Mouse (Mus musculus) inflammation-experienced regulatory T-cells, adult 6 months (primary cell): Measurements from ENCODE around the gene Bcl11a. TPM values are rescaled to one million over a fixed set of nuclear protein-coding genes. Genes with fewer than 3 reads are reported as not detected.

Experiments used
- ATAC-seq: one replicate; pipeline ENCODE4 v1.8.0; 2017
- polyA plus RNA-seq, 3 experiments: library from polyadenylated mRNA; unstranded; fragments of 100-300 nt; shearing (Covaris generic); gene quantifications; one replicate each; pipeline ENCODE4 v1.2.1; 2017

Bcl11a gene
- polyA plus RNA-seq, 3 experiments from 2014 or later: 0.35 to 0.51 (median 0.44) TPM

DNA sequence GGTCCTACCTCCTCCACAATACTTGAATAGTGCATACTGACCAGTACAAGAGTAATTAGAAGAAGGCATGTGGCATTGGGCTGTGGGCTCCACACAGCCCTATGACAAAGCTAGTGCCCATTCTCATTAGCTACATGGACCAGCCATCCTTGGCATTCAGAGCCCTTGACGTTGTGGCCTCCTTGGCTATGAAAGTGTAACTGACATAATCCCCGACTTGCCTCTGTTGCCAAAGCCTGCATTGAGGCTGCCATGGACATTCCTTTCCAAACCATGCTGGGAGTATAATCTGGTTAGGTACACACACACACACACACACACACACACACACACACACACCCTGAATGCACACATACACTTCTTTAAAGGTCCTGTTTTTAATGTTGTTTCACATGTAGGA is 81.8 kb downstream of the Bcl11a start:
- ATAC-seq: no peak

DNA sequence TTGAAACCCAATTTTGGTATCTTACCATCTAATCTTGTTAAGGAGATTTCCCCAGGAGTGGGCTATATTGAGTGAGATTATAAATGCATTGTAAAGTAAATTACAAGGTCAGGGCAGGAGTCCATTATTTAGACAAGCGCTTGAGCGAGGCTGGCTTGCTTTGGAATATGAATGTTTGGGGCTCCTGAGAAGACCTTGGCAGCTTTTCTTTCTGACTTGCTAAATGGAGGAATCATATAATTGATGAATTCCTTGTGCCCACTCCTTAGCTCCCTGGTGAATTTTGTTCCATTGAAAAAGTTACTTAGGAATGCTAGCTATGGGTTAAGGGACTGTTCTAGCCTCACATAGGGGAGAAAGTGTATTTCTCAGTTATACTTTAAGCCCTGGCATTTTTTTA is 83.6 kb downstream of the Bcl11a start:
- no peak for ATAC-seq

DNA sequence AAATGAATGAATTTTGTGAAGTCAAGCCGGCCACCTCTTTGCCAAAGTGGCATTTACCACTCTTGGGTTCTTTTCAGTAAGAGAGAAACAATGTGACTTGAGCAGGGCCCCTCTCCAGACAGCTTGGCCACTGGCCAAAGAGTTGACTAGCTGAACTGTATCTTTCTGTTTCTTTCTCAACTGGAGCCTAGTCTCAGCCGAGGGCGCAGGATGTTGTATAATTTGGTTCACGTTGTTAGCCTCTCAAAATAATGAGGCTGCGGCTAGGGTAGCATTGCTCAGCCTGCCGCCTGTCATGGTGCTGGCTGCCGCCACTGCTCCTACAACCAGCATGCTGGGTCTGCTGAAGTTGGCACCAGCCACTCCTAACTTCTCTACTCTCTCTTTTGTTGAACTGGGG is 84.2 kb downstream of the Bcl11a start:
- no peak for ATAC-seq

DNA sequence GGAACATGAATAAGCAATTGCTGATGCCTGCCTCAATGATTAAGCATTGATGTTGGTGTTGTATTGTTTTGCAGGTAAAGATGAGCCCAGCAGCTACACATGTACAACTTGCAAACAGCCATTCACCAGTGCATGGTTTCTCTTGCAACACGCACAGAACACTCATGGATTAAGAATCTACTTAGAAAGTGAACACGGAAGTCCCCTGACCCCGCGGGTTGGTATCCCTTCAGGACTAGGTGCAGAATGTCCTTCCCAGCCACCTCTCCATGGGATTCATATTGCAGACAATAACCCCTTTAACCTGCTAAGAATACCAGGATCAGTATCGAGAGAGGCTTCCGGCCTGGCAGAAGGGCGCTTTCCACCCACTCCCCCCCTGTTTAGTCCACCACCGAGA is 85.2 kb downstream of the Bcl11a start:
- no peak for ATAC-seq

DNA sequence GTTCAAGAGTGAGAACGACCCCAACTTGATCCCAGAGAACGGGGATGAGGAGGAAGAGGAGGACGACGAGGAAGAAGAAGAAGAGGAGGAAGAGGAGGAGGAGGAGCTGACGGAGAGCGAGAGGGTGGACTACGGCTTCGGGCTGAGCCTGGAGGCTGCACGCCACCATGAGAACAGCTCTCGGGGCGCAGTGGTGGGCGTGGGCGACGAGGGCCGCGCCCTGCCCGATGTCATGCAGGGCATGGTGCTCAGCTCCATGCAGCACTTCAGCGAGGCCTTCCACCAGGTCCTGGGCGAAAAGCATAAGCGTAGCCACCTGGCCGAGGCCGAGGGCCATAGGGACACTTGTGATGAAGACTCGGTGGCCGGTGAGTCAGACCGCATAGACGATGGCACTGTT is 86.2 kb downstream of the Bcl11a start:
- no peak for ATAC-seq

DNA sequence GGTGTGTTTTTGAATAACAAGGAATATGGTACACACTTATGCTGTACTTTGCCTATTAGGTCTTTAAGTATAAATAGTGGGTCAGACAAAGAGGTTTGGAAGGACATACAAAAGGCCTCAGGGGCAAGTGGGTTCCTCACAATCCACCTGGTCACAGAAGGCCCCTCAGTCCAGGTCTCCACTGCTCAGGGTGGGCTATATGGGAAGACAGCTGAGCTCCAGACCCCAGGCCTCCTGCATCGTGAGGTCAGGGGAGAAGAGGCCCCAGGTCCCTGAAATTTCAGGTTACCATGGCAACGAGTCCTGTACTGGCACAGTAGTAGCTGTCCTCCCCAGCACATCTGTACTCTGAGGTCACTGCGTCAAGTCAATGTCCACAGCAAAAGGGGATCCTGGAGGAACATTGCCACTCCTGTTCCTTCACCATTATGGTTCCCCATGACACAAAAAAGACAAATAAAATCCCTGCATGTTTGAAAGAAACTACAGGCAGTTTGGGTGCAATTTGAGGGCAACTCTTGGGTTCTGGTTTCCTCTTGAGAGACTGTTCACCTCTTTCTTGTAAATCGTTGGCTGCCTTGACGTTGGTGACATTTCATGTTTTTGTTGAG is 93.9 kb downstream of the Bcl11a start:
- no peak for ATAC-seq

DNA sequence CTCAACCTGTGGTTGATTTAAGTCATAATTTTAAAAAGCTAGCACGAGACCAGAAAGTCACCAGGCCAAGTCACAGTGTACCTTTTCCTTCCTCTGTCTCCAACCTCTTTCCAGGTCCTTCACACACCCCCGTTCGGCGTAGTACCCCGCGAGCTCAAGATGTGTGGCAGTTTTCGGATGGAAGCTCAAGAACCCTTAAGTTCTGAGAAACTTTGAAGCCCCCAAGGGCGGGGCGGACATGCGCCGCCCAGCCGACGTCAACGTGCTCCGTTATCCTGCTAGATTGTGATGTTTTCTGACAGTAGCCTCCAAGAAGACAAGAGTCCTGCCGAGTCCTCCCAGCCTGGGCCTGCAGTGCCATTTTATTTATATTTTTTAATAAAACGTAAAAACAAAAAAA is 94.7 kb downstream of the Bcl11a start:
- no peak for ATAC-seq

DNA sequence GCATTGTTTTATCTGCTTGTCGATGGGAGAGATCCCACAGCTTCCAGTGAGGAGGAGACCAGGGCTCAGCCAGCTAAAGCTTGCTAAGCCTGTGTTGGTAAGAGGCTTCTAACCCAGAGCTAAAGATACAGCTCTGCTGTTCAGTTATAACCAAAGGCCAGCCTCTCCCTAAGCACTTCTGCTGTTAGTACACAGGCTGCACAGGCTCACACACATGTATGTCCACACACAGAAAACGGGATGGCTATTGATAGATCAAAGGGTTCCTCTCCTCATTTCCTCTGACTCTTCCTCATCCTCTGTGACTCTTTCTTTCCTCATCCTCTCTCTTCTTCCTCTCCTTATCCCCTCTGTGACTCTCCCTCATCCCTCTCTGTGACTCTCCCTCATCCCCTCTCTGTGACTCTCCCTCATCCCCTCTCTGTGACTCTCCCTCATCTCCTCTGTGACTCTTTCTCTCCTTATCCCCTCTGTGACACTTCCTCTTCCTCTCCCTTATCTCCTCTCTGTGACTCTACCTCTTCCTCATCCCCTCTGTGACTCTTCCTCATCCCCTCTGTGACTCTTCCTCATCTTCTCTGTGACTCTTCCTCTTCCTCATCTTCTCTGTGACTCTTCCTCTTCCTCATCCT is 96.4 kb downstream of the Bcl11a start:
- no peak for ATAC-seq

DNA sequence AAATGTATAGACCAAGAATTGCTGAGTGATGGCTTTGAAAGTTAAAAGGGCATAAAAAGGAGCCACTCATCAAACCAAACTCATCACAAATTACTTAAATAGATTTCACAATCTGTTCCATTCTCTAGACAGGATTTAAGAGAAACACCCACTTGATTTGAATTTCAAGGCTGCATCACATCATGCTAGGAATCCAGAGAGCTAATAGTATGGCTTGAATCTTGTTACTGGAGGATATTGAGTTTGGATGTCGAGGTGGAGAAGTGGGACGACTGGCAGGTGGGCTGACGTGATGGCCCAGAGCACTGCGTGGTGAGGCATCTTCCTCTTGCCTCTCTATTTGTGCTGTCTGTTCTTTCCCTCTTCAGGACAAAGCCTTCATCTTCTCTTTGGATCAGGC is 99.6 kb downstream of the Bcl11a start:
- no peak for ATAC-seq

DNA sequence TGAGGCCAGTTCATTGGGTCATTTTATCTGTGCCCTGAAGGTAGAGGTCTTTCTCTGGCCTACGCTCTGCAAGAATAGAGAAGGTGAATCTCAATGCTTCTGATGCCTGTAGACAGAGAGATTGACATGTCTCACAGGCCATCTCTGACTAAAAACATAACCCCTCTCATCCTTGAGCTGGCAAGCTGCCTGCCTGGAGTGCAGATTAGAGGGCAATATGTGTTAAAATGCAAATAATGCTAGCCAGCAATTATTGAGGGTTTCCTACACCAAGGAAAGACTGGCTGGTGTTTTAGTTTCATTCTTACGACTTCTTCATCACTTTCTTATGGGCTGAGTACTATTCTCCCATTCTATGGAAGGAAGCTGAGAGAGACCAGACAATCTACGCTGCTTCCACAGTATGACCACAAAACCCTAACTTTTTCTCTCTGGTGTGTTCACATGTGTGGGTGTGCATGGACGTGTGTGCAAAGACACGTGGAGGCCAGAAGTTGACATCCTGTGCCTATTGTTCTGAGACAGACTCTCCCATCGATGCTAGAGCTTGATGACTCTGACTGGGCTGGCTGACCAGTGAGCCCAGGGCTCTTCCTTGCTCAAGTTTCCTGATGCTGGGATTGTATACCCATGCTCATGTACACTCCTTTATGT is 101.1 kb downstream of the Bcl11a start:
- ATAC-seq: no peak

DNA sequence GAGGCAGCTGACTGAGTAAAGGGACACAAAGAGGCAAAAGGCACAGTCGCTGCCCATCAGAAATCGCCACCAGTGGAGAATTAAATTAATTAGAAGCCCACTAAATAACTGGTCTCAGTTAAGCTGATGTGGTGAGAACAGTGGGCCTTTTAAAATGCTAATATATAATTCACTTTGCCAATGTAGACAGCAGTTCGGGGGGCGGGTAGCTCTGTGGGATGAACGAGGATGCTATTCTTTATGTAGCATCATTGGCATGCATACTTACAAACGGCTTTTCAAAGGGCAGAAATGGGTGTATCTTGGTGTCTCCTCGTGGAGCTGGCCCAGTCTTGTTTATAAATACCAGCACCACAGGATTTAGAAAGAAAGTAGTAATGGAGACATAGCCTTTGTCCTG is 102.2 kb downstream of the Bcl11a start:
- no peak for ATAC-seq

DNA sequence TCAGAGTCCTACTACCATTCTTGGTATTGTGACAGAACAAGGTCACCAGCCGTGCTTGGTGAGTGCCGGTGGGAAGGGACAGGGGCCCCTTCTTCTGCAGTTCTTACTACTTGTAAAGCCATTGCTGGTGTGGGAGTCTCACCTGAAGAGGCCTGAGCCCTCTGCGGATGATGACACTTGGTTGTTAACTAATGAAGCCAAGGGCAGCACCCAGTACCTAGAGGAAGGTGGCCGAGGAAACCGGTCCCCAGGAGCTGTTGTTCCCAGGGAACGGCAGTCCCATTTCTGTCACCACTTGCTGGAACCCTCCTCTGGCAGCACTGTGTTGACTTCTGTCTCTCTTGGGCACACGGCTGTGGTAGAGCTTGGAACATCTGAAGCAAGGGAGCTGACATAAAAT is 105.6 kb downstream of the Bcl11a start:
- no peak for ATAC-seq

DNA sequence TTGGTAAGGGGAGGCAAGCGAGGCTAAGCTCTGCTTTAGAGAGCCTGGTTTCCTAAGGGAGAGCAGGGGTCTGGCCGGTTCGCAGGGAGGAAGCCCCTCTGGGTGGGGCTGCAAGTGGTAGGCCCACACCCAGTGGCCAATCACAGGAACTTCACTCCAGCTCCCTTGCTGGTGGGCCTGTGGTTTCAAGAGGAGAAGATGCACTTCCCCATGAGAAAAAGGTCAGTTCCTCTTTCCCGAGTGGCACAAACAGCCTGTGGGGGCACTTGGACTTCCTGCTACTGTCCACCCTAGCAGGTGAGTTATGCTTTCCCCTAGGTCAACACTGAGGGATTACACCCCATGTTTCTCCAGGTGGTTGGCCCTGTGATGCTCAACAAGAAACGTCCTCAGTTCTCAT is 107.1 kb downstream of the Bcl11a start:
- no peak for ATAC-seq

DNA sequence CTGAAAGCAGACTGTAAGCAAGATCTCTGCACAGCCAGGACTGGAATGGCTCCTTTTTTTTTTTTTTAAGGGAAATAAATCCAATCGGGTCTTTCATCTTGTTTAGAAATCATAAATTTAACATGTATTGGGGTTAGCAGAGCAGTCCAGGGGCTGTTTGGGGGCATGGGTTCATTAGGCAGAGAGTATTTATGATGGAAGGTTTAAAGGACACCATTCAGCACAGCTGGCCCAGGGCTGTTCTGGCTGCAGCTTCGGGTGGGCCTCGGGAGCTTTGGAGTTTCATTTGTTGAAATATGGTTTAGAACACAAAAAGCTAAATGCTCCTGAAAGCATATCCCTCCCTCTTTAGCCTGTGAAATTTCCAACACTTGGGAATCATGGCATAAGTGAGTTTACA is 112.6 kb downstream of the Bcl11a start:
- no peak for ATAC-seq

DNA sequence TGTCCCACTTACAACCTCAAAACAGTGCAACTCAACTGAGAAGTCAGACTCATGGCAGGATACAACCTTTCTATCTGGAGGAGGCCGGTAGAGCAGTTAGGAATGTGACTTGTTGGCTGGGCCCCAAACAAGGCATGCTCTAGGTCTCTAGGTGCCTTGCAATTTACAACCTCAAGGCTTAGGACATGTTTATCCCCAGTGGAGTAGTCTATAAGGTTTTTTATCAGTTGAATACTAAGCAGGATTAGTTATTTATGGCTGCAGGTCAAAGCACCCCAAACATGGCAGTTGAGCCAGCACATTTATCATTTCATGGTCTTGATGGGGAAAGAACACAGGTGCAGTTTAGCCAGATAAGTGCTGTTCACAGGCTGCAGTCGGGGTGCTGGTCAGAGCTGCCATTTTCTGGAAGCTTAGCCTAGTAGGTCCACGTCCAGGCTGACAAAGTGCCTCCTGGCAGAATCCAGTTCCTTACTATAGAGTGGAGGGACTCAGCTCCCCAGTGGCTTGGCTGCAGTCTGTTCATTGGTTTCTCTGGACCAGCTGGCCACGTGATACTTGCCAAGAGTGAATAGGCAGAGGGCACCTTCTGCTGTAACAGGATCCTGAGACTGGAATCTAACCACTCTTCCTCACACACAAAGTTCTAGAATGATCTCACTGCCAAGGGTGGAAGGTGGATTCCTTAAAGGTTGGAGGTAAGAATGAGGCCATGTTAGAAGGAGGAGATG is 118.8 kb downstream of the Bcl11a start:
- ATAC-seq: no peak

DNA sequence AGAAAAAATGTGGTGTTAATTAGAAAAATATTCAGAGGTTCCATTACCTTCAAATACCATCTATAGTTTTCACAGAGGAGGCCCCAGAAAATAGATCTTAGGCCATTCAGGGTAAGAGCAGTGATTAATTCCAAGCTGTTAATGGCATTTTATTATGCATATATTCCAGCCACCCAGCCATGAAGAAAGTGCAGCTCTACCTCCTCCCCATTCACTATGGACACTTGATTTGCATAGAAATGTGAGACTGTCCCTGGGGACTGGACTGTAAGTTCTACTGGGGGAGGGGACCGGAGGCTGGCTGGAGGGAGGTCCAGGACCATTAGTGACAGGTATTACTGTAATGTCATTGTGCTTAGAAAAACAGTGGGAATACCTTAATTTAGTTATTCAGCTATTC is 119.6 kb downstream of the Bcl11a start:
- ATAC-seq: no peak

DNA sequence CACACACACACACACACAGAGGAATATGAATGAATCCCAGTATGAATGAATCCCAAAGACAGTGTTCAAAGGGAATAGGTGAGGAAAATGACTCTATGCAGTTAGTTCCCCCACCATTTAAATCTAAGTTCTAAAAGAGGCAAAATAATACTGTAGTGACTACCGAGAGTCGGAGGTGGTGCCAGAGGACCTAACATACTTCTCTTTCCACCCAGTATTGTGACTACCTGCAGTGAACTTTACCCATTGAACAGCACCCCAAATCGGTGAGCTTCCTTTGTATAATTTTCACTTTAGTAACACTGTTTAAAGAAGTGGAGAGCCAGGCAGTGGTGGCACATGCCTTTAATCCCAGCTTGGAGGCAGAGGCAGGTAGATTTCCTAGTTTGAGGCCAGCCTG is 121.7 kb downstream of the Bcl11a start:
- no peak for ATAC-seq

DNA sequence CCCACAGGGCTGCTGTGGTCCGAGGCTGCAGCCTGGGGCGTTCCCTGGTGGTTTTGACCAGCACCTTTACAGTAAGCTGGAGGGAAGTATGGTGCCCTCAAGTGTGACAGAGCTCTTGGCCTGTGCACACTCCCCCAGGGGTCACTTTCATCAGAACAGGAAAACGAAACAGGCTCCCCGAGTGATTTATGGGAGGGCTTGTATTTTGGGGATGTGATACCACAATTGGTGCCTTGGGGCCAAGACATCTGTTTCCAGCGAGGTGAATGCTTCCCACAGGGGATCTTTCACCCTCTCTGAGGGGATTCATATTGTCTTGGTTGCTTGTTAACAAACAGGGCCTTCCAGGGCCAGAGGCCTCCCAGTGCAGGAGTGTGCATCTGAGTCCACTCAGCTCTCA is 122.5 kb downstream of the Bcl11a start:
- ATAC-seq: no peak

DNA sequence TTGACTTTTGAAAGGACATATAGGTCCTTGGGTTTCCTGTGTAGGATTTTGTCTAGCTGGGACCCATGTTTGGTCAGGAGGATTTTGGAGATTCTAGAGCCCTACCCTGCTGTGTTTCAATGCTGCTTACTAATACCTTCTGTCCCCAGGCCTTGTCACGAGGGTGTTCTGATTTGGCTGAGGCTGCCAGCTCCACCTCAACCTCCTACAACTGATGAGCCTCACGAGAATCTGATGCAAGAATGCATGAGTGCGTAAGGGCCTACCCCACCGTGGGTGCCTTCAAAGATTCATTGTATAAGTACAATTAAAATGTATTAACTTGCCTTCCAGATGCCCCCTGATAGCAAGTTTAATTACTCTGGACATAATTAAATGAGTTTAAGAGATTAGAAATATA is 123.4 kb downstream of the Bcl11a start:
- no peak for ATAC-seq

DNA sequence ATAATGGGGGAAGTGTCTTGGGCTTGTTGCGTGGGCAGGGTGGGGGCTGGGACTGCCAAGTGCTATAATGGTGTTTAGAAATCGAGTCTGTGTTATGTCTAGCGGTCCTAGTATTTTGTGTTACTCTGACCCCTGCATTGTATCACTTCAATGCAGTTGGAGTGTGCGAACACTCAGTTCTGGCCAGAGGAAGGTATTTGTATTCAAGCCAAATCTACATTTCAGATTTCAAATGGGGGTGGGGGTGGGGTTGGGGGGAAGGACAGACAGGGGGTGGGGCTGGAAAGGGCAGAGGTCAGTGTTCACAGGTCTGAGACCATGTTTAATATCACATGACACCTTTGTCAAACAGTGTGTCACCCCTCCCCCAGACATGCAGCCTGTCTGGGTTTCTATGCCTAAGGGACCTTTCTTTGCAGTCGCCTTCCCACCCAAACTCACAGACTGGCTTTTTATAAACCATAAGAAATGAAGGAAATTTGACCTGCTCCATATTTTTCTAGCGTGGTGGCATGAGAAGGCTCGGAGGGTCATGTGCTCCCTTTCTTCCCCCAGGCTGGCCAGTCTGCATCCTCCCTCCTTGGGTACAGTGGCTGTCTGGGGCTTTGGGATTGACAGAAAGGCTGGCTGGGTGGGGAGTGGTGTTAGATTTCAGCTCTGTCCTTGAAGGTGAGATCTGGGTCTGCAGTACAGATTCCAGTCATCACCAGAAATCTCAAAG is 124.9 kb downstream of the Bcl11a start:
- no peak for ATAC-seq

DNA sequence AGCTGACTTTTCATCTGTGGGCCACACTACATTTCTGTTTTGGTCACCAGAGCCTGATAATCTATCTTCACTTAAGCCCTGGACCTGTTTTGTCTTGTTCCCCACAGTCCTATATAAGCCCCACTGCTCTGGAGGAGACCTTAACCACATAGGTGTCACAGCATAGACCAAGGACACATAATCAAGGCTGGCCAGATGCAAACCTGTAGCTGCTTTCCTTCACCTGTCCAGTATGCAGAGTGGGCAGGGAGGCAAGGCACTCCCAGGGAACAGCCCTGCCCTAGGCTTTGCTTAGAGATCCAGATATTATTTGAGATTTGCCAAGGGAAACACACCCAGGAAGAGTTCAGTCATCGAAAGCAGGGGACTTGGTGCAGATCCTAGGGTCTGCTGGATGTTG is 125.6 kb downstream of the Bcl11a start:
- no peak for ATAC-seq

DNA sequence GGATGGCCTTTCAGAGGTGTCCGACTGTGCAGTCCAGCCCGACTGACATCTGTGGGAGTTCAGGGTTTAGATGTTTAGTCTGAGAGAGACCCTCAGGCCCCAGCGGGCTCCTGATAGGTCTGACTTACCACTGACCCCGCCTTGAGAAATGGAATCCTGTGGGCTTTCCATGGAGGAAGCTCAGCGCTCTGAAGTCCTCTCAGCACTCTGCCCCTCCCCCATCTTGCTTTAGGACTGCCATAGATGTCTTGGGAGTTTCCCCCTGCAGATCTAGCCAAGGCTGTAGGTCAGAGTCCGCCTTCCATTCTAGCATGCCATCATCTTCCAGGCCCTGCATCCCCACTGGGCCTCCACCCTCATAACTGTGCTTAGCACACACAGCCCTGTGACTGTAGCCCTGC is 131.1 kb downstream of the Bcl11a start:
- ATAC-seq: no peak

DNA sequence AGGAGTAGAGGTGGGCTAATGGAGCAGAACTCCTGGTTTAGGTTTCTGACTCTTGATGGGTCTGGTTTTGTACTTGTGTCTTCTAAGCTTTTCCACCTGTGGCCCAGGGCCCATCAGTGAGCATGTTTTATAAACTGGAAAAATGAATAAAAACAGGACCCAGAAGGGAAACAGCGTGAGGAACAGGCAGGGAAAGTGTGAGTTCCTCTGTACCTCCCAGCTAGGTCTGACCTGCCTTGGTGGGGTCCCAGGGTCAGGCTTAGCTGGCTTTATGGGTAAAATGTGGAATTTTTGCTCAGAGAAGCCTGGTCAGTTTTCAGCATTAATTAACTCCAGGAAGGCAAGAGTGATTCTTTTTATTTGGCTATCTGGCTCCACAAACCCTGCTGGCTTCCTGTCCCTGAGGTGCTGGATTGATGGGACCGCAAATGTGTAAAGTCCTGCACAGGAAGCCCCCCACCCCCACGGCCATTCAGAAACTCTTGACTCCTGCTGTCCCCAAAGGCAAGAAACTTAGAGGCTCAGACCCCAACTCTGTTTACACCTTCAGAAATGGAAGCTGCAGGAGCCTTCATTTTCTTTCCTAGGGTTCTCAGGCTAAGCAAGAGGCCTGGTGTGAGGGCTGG is 136.8 kb downstream of the Bcl11a start:
- no peak for ATAC-seq
